Mouse (Mus musculus) adrenal gland, postnatal 25 days (tissue): ENCODE data around the gene Flad1. TPM values are rescaled to one million over a fixed set of nuclear protein-coding genes. Genes with fewer than 3 reads are reported as not detected.
"Not testable (repeated sequence)": the region's sequence is repeated elsewhere in the genome, so short reads cannot be mapped to it uniquely, and the experiment has no call there.

ENCODE experiments used
- DNase-seq: peaks from one replicate; pipeline ENCODE4 v3.0.0; 2021; ENCODE audit warnings: mixed read lengths
- total RNA-seq: library from RNA; stranded (reverse); gene quantifications from 2 replicates; pipeline ENCODE4 v1.2.3, GENCODE M21; 2021

Flad1 gene
- total RNA-seq, 1 experiment from 2014 or later: 35.4 TPM

DNA sequence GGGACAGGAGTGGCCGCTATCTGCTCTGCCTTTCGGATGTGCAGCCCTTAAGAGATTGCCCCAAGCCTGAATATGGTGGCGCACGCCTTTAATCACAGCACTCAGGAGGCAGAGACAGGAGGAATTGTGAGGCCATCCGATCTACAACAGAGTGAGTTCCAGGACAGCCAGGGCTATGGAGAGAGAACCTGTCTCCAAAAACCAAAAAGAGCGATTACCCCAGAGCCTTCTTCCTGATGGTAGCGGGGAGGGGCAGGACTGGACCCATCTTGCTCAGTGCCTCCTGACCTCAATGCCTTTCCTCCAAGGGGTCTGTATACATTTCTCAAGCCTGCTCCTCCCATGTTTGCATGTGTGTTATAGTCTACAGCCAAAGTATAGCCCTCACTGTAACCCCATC lies 17.4 kb upstream of the Flad1 start:
- not testable (repeated sequence) for DNase-seq

DNA sequence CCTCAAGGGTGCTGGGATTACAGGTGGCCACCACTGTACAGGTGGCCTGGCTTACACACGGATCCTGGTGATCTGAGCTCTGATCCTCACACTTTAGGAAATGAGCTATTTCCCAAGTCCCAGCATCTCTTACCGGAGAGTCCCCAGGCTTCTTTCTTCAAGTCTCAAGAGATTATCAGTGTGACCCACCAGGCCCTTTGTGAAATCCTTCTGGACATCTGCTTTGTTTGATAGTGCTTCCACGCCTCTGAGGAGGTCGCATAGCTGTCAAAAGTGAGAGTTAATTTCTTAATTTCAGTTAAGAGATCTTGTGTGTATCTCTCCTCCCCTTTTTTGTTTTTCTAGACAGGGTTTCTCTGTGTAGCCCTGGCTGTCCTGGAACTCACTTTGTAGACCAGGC lies 14.2 kb upstream of the Flad1 start:
- DNase-seq: no peak

DNA sequence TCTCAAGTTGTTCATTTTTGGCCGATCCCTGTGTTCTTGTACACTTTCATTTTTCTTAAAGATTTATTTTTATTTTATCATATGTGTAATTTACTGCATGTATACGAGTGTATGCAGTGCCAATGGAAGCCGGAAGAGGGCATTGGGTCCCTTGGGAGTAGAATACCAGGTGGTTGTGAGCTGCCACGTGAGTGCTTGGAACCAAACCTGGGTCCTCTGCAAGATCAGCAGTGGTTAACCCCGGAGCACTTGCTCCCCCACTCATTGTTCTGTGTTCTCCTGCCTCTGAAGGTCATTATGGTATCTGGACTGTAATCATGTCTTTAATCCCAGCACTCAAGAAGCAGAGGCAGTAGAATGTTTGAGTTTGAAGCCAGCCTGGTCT lies 13.5 kb upstream of the Flad1 start:
- no peak for DNase-seq

DNA sequence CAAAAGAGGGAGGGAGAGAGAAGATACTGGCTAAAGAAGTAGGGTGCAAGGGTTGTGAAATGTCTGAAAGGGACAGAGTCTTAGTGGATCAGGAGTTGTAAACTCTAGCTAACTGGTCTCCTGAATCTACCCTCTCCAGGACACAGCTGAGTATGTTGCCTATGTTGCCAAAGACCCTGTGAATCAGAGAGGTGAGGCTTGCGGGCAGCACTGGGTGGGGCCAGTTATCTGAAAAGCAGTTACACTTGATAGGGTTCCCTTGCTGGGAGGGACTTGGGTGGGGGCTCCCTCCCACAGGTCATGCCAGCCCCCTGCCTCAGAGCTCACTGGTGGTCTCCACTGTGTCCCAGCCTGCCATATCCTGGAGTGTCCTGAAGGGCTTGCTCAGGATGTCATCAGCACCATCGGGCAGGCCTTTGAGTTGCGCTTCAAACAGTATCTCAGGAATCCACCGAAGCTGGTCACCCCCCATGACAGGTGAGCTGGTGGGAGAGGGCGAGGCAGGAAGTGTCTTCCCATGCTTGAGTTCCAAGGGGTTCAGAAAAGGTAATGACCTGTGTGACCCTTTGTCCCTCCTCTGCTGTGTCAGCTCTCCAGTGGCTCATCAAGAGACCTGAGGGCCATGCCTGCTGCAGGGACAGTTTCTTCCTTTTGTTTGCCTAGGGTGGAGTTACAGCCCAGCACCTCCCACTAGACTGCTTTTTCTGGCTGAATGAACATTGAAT lies 12.9 kb upstream of the Flad1 start:
- DNase-seq: no peak

DNA sequence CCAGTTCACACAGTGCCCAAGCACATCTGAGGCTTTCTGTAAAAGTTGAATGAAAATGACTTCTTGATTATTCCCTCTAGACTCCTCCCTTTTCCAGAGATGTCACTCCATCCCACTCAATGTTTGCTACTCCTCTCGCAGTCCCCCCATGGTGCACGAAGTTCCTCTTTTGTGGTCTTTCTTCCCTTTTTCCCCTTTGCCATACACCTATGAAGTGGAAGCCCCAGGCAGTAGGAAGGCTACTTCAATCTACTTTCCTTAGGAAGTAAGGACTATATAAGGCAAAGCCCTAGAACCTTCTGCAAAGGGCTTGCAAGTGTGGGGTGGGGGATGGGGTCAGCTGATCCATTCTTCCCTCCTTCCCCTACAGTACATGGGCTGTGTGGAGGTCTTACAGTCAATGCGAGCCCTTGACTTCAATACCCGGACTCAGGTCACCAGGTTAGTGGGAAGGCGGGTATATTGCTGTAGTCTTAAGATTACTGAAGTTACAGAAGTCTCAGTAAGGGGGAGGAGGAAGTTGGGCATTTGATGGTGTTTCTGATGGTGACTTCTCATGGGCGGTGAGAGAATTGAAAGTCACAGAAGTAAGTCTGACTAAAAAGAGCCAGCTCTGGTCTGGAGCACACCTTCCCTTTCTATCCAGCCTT lies 11.0 kb upstream of the Flad1 start:
- DNase-seq: no peak

DNA sequence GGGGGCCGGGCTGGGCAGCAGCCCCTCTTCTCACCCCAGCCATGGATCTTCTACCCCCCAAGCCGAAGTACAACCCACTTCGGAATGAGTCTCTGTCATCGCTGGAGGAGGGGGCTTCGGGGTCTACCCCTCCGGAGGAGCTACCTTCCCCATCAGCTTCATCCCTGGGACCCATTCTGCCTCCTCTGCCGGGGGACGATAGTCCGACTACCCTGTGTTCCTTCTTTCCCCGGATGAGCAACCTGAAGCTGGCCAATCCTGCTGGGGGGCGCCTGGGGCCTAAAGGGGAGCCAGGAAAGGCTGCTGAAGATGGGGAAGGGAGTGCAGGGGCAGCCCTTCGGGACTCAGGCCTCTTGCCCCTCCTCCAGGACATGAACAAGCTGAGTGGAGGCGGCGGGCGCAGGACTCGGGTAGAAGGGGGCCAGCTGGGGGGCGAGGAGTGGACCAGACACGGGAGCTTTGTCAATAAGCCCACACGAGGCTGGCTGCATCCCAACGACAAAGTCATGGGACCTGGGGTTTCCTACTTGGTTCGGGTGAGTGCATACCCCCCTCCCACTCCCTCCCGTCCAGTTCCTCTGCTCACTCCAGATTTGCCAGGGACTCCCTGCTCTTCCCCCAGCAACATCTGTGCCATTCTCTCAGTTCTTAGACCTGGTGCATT lies 10.3 kb upstream of the Flad1 start:
- DNase-seq: no peak

DNA sequence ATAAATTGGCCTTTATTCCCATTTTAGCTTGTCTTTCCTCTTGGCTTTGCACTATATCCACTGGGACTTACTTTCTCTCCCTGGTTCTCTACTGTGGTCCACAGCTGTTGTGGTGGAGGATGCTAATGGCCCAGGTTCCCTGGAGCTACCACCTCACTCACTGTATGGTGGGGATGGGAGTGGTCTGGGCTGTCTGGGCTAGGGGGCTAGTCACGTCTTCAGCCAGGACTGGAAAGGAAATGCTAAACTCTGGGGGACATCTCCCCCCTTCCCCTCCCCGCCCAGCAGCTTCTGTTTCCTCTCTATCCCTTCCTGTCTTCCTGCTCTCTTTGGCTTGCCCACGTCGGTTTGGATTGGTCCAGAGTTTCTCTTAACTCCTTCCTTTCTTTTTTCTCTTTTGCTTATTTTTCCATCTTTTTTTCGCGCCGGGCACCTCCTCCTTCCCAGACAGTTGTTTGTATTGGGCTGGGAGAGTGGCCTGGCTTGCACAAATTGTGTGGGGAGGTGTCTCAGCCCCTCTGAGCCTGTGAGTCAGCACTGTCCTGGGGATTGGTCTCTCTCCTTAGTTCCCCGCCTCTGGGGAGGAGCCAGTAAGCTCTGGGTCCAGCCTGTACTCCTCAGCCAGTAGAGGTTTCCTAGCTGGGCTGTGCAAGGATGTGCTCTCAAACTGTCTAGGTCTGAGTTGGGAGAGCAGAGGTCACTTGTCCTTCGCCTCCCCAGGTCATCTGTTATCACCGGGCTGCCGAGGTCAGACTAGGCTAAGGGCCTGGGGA lies 9.5 kb upstream of the Flad1 start:
- DNase-seq: peak; percentile 74

DNA sequence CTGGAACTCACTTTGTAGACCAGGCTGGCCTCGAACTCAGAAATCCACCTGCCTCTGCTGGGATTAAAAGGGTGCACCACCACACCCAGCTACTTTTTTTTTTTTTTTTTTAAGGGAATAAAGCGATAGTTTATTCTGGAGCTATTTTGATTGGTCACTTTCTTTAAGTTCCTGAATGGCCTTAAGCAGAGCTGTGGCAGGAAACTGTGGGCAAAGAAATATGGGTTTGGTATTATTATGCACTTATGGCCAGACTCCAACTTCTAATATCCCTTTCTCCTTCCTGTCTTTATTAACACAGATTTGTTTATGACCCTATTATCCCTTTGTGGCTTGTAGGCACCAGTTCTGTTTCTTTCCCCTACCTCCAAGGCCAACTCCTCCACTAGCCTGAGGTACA lies 8.8 kb upstream of the Flad1 start:
- no peak for DNase-seq

DNA sequence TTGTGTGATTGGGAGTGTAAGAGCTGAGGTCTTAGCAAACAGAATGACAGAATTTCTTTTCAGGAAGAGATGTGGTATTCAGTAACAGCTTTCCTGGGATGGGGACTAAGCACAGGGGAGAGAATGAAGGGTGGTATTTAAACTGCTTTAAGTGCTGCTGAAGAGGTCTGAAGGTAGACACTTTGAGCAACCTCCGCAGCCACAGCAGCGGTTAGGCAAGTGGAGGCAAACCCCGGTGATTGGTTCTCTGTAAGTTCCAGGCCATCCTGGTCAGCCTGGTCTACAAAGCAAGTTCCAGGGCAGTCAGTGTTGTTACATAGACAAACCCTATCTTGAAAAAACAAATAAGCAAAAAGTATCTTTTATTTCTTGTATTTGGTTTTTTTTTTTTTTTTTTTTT lies 8.3 kb upstream of the Flad1 start:
- DNase-seq: no peak

DNA sequence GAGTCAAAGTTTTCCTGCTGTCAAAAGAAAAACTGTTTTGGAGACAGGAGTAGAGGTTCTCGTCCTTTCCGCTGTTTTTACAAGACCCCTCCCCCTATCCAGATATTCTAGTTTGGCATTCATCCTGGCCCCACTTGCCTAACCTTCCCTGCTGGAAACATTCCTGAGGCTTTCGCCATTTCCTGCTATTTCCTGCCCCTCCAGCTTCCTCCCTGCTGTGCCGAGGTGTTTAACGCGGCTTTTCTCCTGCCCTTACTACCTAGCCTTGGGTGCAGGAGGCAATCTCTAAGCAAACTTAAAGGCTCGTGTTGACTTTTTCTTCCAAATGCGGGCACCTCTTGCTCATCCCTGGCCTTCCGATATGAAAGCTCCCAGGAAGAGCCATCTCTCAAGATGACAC lies 7.9 kb upstream of the Flad1 start:
- DNase-seq: peak; percentile 48

DNA sequence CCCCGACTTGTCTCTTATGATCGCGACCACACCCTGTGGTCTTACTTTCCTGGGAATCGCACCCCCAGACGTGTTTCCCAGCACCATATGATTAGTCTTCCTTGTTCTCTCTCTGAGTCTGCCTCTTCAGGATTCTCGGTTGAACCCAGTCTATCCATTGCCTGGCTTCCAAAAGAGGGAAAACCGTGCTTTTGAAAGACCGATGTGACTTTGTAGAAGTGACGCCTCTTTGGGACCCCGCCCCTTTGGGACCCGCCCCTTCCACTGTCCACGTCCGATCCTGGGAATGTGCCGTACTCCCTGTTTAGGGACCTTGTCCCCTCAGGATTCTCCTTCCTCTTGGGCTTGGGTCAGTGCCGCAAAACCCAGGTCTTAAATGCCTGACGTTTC lies 7.2 kb upstream of the Flad1 start:
- peak; percentile 82 for DNase-seq

DNA sequence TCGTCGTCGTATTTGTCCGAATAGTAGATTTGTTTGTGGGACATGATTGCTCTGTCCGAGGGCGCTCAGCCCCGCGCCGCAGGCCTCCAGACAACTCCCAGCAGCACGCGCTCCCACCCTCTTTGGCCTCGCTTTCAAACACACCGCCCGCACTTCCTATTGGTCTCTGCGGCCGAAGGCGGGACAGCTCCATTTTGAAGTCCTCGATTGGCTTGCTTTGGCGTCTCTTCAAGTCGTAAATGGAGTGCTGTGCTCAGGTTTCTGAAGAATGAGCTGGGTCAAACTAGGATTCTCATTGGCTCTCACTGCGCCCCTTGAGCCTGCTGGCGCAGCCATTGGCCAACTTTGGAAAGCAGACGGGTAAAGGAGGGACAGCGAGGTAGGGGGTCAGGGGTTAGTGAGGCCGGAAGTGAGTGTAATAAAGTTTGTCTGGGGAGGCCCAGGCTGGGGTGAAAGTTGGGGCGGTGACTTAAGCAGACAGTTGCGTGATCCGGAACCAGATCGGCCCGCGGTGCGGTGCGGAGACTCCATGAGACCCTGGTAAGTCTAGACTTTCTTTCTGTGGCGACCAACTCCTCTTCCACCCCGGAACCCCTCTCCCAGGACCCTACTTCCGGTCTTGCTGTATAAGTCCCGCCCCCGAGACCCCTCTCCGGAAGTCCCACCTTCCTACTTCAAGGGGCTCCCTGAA lies 6.6 kb upstream of the Flad1 start, which contains the start of the genes Cks1b and Shc1:
Gene Cks1b, minus strand, starts transcription at position 214 of the 691 bp plus-strand sequence.
Gene Shc1, plus strand, starts transcription at position 274 of the 691 bp plus-strand sequence.
- DNase-seq: peak; percentile 89

DNA sequence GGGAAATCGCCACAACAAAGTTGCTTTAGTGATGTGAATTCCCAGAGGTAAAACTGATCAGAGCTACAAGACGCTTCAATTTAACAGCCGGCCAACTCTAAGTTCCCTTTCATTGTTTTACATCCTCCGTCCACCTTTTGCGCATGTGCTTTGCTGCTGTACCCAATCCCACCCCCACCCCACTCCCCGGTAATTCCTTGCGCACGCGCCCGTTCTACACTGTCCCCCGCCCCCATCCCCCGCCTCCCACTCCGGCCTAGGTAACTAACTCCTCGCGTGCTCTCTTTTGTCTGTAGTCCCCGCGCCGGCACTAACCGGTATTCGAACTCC lies 6.1 kb upstream of the Flad1 start:
- DNase-seq: no peak

DNA sequence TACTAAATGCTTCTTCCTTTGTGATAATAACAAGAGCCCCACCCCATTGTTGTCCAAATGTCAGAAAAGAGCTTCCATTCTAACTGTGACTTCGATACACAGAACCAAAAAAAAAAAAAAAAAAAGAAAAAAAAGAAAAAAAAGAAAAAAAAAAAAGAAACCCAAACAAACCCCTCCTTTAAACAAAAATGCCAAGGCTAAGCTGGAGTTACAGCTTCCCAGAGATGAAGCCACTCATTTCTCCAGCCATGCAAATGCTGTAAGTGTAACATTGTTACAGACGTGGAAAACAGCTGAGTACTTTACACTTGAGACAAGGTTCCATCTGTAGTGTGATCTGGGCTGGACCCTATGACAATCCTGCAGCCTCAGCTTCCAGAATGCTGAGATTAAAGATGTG lies 5.5 kb upstream of the Flad1 start:
- DNase-seq: no peak

DNA sequence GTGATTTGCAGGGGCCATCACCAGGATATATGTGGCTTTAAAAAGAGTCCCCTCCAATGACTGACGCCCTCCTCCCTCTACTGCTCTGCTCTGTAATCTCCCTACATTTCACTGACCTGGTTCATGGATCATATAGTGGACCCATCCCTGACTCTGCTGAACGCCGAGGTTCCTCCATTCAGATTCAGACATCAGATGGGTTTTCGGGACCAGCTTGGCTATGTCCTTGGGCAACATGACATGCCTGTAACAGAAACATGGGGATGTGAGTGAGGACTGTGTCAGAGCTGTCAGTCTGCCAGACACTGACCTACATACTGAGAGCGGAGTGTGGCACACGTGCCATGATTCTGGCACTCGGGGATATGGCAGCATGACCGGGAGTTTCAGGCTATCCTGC lies 4.5 kb upstream of the Flad1 start:
- DNase-seq: no peak

DNA sequence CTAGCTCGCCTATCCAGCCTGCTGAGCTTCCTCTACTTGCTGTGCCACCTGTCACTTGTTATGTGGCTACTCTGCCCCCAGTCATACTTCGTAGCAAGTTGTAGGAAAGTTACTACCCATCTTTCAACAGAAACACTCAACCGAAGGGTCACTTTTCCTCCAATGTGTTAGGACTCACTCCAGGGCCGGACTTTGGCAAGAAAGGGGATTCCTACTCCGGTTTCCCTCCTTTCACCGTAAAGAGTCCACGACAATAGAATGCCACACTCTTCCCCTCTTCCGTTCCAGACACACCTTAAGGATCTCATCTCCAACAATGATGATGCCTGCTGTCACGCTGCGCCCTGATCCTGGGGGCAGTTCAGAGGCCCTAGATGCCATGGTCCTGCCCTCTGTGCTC lies 806 bp downstream of the Flad1 start:
- no peak for DNase-seq

DNA sequence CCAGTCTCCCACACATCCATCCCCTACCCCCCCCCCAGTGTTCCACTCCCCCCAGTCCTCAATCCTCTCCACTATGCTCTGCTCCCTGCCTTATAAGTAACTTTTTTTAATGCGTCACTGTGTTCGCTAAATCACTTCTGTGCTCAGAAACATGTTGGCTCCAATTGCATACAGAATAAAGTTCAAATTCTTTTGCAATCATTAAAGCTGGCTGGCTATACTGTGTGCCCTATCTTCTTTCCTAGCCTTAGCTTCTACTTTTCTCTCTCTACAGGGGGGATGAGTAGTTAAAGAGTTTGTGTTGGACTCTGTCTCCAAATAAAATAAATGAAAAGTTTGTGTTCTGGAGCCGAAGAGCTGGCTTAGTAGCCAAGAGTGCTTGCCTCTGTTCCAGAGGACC lies 2.0 kb downstream of the Flad1 start:
- DNase-seq: no peak

DNA sequence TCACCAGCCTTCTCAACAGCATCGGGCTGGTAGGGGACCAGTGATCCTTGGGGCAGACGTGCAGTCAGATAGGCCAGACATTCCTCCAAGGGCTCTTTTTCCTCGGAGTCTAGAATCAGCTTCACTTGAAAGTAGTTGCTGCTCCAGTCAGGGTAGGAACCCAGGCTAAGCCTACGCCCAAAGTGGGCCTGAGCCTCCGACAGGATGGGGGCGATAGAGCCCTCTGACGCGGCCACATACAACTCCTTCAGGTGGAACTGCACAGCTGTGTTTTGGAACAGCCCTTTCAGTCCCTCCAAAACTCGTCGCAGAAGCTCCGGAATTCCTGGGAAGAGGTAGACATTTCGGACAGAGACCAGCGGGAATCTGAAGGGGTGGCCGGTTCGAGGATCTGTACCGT lies 3.2 kb downstream of the Flad1 start:
- no peak for DNase-seq

DNA sequence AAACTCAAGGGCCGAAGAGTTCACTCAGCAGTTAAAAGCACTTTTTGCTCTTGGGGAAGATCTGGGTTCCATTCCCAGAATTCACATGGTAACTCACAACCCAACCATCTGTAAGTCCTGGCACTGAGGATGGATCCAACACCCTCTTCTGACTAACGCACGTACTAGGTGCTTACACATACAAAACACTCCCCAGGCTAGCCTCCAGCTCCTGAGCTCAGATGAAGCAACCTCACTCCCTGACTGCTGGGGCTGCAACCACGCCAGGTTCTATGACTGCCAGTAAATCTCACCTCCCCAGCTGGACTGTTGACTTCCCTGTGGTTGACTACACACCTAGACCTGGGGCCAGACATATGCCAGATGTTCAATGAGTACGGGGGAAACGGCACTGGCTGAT lies 4.8 kb downstream of the Flad1 start:
- DNase-seq: no peak

DNA sequence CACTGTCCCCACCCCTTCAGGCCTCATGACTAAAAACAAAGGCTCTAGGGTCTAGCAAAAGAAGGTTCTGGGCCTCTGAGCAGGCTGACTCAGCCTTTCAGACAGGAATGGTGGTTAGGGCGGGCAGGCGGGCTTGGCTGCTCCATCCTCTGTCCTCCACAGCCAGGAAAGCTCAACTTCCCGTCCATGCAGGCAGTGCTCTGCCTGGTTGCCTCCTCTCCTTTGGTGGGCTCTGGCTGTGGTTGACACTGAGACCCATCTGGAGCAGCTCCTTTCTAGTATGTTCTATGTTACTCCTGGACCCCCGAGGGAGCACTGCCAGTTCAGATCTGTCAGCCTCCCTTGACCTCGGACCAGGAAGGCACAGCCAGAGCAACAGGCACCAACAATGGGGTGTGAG lies 9.0 kb downstream of the Flad1 start, which contains the start of gene Lenep:
Gene Lenep, minus strand, starts transcription at position 101 of the 400 bp plus-strand sequence.
- no peak for DNase-seq

DNA sequence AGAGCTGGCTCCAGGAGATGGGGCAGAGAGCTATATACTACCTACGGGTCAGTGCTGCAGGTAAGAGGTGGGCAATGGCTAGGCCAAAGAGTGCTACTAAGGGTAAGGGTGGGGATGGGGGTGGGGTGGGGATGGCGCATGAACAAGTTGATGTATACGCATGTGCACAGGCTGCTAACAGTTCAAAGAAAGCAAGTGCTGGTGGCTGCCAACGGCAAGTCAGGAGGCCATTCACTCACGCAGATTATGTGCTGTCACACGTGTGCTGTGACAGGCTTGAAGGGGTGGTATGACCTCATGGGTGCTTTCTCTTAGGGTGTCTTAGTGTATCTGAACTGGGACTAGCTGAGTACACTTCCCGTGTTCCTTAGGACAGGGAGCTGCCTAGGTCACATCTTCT lies 10.3 kb downstream of the Flad1 start:
- DNase-seq: no peak

DNA sequence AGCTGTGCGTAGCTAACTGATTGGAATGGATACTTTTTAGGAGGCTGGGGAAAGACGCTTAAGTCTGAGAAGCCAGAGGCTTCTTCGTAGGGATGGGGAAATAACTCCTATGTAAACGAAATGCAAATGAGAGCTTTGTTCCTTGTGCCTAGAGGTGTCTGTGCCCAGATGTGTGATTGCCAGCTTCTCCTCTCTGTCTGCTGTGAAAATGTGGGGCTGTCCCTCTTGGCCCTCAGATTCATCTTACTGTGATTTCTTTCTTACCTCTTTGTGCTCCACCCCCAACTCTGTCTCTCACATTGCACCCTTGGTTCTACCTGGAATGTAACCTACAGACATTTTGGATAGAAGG lies 15.0 kb downstream of the Flad1 start:
- no peak for DNase-seq
